Comparison of ENCODE assay signal across 29 mouse cellular contexts in genomic region chr6:48986444-48986990, GRCm38 (mm10). TPM values are rescaled to one million over a fixed set of nuclear protein-coding genes. Genes with fewer than 3 reads are reported as not detected.
A peak's percentile ranks its signal among the peaks of the same experiment; 100 is the strongest.
DNase-seq lines count a peak whose midpoint lies in the region; ATAC-seq lines count a peak whose summit lies in the region.
"Had no signal": no experiment of that assay in that cellular context is flagged by ENCODE, and none has a peak within 500 bp of the region (broad histone marks: within the 10 kb centered on the region; RNA-seq: fewer than 3 reads in every experiment).

Gene Svs1 (plus strand): TSS chr6:48986861.

- no peaks in the 10 kb centered on the region for H3K36me3 ChIP-seq in liver, embryonic 16.5 days (ENCODE audit: control insufficient read depth, insufficient read depth)
- H3K36me3 ChIP-seq in hindbrain, embryonic 14.5 days (replicated peaks; ENCODE audit: control insufficient read depth, insufficient read depth) = no peaks in the 10 kb centered on the region
- H3K36me3 ChIP-seq: embryonic facial prominence, embryonic 10.5 days; heart, embryonic 13.5 days; liver, embryonic 12.5 days; neural tube, embryonic 15.5 days had no signal

- no peak within 1 kb of the TSS for H3K9ac ChIP-seq in liver, embryonic 16.5 days (ENCODE audit: low read depth, low read length)
- H3K9ac ChIP-seq in hindbrain, embryonic 14.5 days = no peak within 1 kb of the TSS
- H3K9ac ChIP-seq: heart, embryonic 13.5 days; liver, embryonic 12.5 days; lung, embryonic 14.5 days; neural tube, embryonic 15.5 days had no signal

- WGBS in liver, embryonic 16.5 days (ENCODE audit: insufficient replicate concordance) = 36% methylated on average over 7 of the region's 7 CpGs
- 67% methylated on average over 7 of the region's 7 CpGs for WGBS in hindbrain, embryonic 14.5 days

- no peaks in the 10 kb centered on the region for H3K4me1 ChIP-seq in liver, embryonic 16.5 days (ENCODE audit: control insufficient read depth, low read depth, low read length)
- no peaks in the 10 kb centered on the region for H3K4me1 ChIP-seq in hindbrain, embryonic 14.5 days (replicated peaks; ENCODE audit: control insufficient read depth, insufficient read depth, low read length)
- H3K4me1 ChIP-seq: embryonic facial prominence, embryonic 10.5 days; heart, embryonic 13.5 days; liver, embryonic 12.5 days; neural tube, embryonic 15.5 days had no signal

- H3K27ac ChIP-seq in liver, embryonic 16.5 days (ENCODE audit: low read length) = no peak within 1 kb of the TSS
- H3K27ac ChIP-seq in hindbrain, embryonic 14.5 days = no peak within 1 kb of the TSS
- H3K27ac ChIP-seq: embryonic facial prominence, embryonic 10.5 days; heart, embryonic 13.5 days; left cerebral cortex, adult 2 months; liver, embryonic 12.5 days; neural tube, embryonic 15.5 days had no signal

- no peaks in the 10 kb centered on the region for H3K27me3 ChIP-seq in liver, embryonic 16.5 days (ENCODE audit: control insufficient read depth, insufficient read depth, low read depth, low read length)
- H3K27me3 ChIP-seq in hindbrain, embryonic 14.5 days (ENCODE audit: control insufficient read depth, insufficient read depth, low read length) = no peaks in the 10 kb centered on the region
- H3K27me3 ChIP-seq: heart, embryonic 13.5 days; liver, embryonic 12.5 days; neural tube, embryonic 15.5 days had no signal

- H3K4me2 ChIP-seq in liver, embryonic 16.5 days (ENCODE audit: low read depth, low read length) = no peak within 1 kb of the TSS
- H3K4me2 ChIP-seq in hindbrain, embryonic 14.5 days (replicated peaks) = no peak within 1 kb of the TSS
- H3K4me2 ChIP-seq: heart, embryonic 13.5 days; liver, embryonic 12.5 days; lung, embryonic 14.5 days; neural tube, embryonic 15.5 days had no signal

- H3K4me3 ChIP-seq in liver, embryonic 16.5 days (ENCODE audit: low read depth, low read length) = no peak within 1 kb of the TSS
- no peak within 1 kb of the TSS for H3K4me3 ChIP-seq in hindbrain, embryonic 14.5 days (replicated peaks; ENCODE audit: low read length)
- H3K4me3 ChIP-seq: embryonic facial prominence, embryonic 10.5 days; heart, embryonic 13.5 days; left cerebral cortex, adult 2 months; liver, embryonic 12.5 days; neural tube, embryonic 15.5 days had no signal

- DNase-seq in adrenal gland, adult 2 months = peak; percentile 70
- no peak for DNase-seq in adrenal gland, adult 18-20 months (ENCODE audit: low spot score in 2 of 2)
- no peak for DNase-seq in liver
- DNase-seq in kidney, postnatal 10 days = peak; percentile 24
- DNase-seq in thymus, adult 18-20 months = no peak
- DNase-seq in hindbrain, embryonic 14.5 days (ENCODE audit: low spot score) = no peak
- DNase-seq: cerebellum, adult 2 months; cerebellum, postnatal 36 days; layer of hippocampus, adult 9-11 months; lung, embryonic 14.5 days; lung, postnatal 36 days had no signal

- no peaks in the 10 kb centered on the region for H3K9me3 ChIP-seq in liver, embryonic 16.5 days (replicated peaks; ENCODE audit: control insufficient read depth, low read length)
- H3K9me3 ChIP-seq in hindbrain, embryonic 14.5 days (ENCODE audit: control insufficient read depth, low read length) = no peaks in the 10 kb centered on the region
- H3K9me3 ChIP-seq: heart, embryonic 13.5 days; liver, embryonic 12.5 days; neural tube, embryonic 15.5 days had no signal

- peak; percentile 43; the same call in 1 of the 2 replicates for ATAC-seq in liver, embryonic 16.5 days (ENCODE audit: low read depth)
- ATAC-seq in hindbrain, embryonic 14.5 days (ENCODE audit: low FRiP score) = no peak
- ATAC-seq: CD4-positive, CD25-positive, alpha-beta regulatory T cell, adult 4 months; hindbrain, embryonic 16.5 days; liver, embryonic 12.5 days; midbrain, embryonic 16.5 days had no signal

RNA-seq across cellular contexts. Expression of gene Svs1, which starts in this region (rescaled TPM):
- not detected for total RNA-seq in adrenal gland, adult 2 months (2021)
- polyA plus RNA-seq in adrenal gland, adult 2 months (2012; rRNA removed) = not detected in 2 replicates
- total RNA-seq in adrenal gland, adult 18-20 months (2021) = not detected
- polyA plus RNA-seq in liver, embryonic 16.5 days (2015; fragmentation: Nextera tagmentation; extraction: Ambion mirVana) = not detected in 2 replicates
- polyA plus RNA-seq in hindbrain, embryonic 14.5 days (2014; fragmentation: Nextera tagmentation; extraction: Ambion mirVana) = not detected in 2 replicates
- total RNA-seq: ES-E14; gastrocnemius, adult 8-10 months; granulocyte monocyte progenitor cell, adult 5-6 weeks; heart, postnatal 25 days; left cerebral cortex, adult 2 months; megakaryocyte-erythroid progenitor cell, adult 5-6 weeks had no signal
- polyA plus RNA-seq: CD4-positive, CD25-positive, alpha-beta regulatory T cell, adult 4 months; cerebellum, adult 2 months; embryonic facial prominence, embryonic 10.5 days; forebrain, embryonic 11.5 days; heart, embryonic 13.5 days; hindbrain, embryonic 16.5 days; limb, embryonic 11.5 days; liver, embryonic 12.5 days; lung, embryonic 14.5 days; midbrain, embryonic 16.5 days; neural tube, embryonic 15.5 days; stomach, embryonic 16.5 days; thymus, postnatal 0 days had no signal

Comparison
In these comparisons a context has a peak if more than half of its experiments do, and no peak if none do; other contexts are left out.
1. Peak in DNase-seq in adrenal gland, adult 2 months; RNA of the gene not detected or under 1 TPM.
2. Peak in ATAC-seq in liver, embryonic 16.5 days; RNA of the gene not detected or under 1 TPM.